Mouse (Mus musculus): ENCODE measurements at regions not wholly inside any gene's neighbourhood (a gene's known extent, or its start where the extent isn't known, plus 50 kb on each side); places are given as distances from the start of the nearest gene placed in this dataset.

GRCm38 (mm10) chr13:111932464-111932863 lies 123.7 kb upstream of the Map3k1 start:
- no peak for DNase-seq (ENCODE audit: low read depth in 1 of 2, low spot score in 2 of 2)
- 85% methylated on average over 3 of the region's 3 CpGs for WGBS
- H3K27ac ChIP-seq (ENCODE audit: insufficient read depth, low read length) = no peak overlapping the region
- TF ChIP-seq POLR2A (IDR thresholded peaks at IDR 0.05; ENCODE audit: low read depth, low read length) = no peak
- no peak for TF ChIP-seq CTCF (IDR thresholded peaks at IDR 0.05; ENCODE audit: extremely low read depth, insufficient read depth, insufficient read length, insufficient replicate concordance)
- H3K4me3 ChIP-seq (ENCODE audit: extremely low read depth, insufficient read depth, insufficient read length) = no peak overlapping the region
- H3K36me3 ChIP-seq (ENCODE audit: control insufficient read depth, insufficient read depth, low read length) = no peaks in the 10 kb centered on the region
- no peaks in the 10 kb centered on the region for H3K27me3 ChIP-seq (ENCODE audit: control insufficient read depth, insufficient read depth, low read length)
- H3K4me1 ChIP-seq (ENCODE audit: control insufficient read depth, insufficient read depth, insufficient read length) = peaks cover 29% of the 10 kb centered on the region

GRCm38 (mm10) chr13:111933526-111934240 lies 124.9 kb upstream of the Map3k1 start:
- H3K27ac ChIP-seq (ENCODE audit: insufficient read depth, low read length) = peak overlapping the region; percentile 30; the same call in 1 of the 2 replicates
- H3K36me3 ChIP-seq (ENCODE audit: control insufficient read depth, insufficient read depth, low read length) = no peaks in the 10 kb centered on the region
- H3K4me3 ChIP-seq (ENCODE audit: extremely low read depth, insufficient read depth, insufficient read length) = no peak overlapping the region
- 45% methylated on average over 8 of the region's 8 CpGs for WGBS
- H3K4me1 ChIP-seq (ENCODE audit: control insufficient read depth, insufficient read depth, insufficient read length) = peaks cover 35% of the 10 kb centered on the region
- no peak for TF ChIP-seq CTCF (IDR thresholded peaks at IDR 0.05; ENCODE audit: extremely low read depth, insufficient read depth, insufficient read length, insufficient replicate concordance)
- no peak for TF ChIP-seq POLR2A (IDR thresholded peaks at IDR 0.05; ENCODE audit: low read depth, low read length)
- no peak for DNase-seq (ENCODE audit: low read depth in 1 of 2, low spot score in 2 of 2)
- no peaks in the 10 kb centered on the region for H3K27me3 ChIP-seq (ENCODE audit: control insufficient read depth, insufficient read depth, low read length)

GRCm38 (mm10) chr13:111935721-111936080 lies 126.9 kb upstream of the Map3k1 start:
- peak overlapping the region; percentile 79 for H3K27ac ChIP-seq (ENCODE audit: insufficient read depth, low read length)
- TF ChIP-seq CTCF (IDR thresholded peaks at IDR 0.05; ENCODE audit: extremely low read depth, insufficient read depth, insufficient read length, insufficient replicate concordance) = no peak
- no peaks in the 10 kb centered on the region for H3K36me3 ChIP-seq (ENCODE audit: control insufficient read depth, insufficient read depth, low read length)
- no peaks in the 10 kb centered on the region for H3K27me3 ChIP-seq (ENCODE audit: control insufficient read depth, insufficient read depth, low read length)
- H3K4me1 ChIP-seq (ENCODE audit: control insufficient read depth, insufficient read depth, insufficient read length) = peaks cover 38% of the 10 kb centered on the region
- no peak overlapping the region for H3K4me3 ChIP-seq (ENCODE audit: extremely low read depth, insufficient read depth, insufficient read length)
- 6% methylated on average over 1 of the region's 1 CpGs for WGBS
- no peak for DNase-seq (ENCODE audit: low read depth in 1 of 2, low spot score in 2 of 2)

GRCm38 (mm10) chr13:111936081-111936857 lies 127.5 kb upstream of the Map3k1 start:
- peak overlapping the region; percentile 94 for H3K27ac ChIP-seq (ENCODE audit: insufficient read depth, low read length)
- TF ChIP-seq POLR2A (IDR thresholded peaks at IDR 0.05; ENCODE audit: low read depth, low read length) = no peak; the same call in 1 of the 2 replicates
- TF ChIP-seq CTCF (IDR thresholded peaks at IDR 0.05; ENCODE audit: extremely low read depth, insufficient read depth, insufficient read length, insufficient replicate concordance) = no peak
- H3K36me3 ChIP-seq (ENCODE audit: control insufficient read depth, insufficient read depth, low read length) = no peaks in the 10 kb centered on the region
- no peaks in the 10 kb centered on the region for H3K27me3 ChIP-seq (ENCODE audit: control insufficient read depth, insufficient read depth, low read length)
- H3K4me1 ChIP-seq (ENCODE audit: control insufficient read depth, insufficient read depth, insufficient read length) = peaks cover 39% of the 10 kb centered on the region
- no peak overlapping the region; the same call in 1 of the 2 replicates for H3K4me3 ChIP-seq (ENCODE audit: extremely low read depth, insufficient read depth, insufficient read length)
- peak; percentile 79 to 96 for DNase-seq (ENCODE audit: low read depth in 1 of 2, low spot score in 2 of 2)
- 9% methylated on average over 9 of the region's 9 CpGs for WGBS

GRCm38 (mm10) chr13:111936983-111937382 lies 128.2 kb upstream of the Map3k1 start:
- 80% methylated on average over 8 of the region's 8 CpGs for WGBS
- peaks cover 35% of the 10 kb centered on the region for H3K4me1 ChIP-seq (ENCODE audit: control insufficient read depth, insufficient read depth, insufficient read length)

GRCm38 (mm10) chr13:111938896-111939422 lies 130.2 kb upstream of the Map3k1 start:
- 86% methylated on average over 8 of the region's 8 CpGs for WGBS
- Histone ChIP-seq H3K27me3 (ENCODE audit: control insufficient read depth, insufficient read depth, low read length) (no peaks in the 10 kb centered on the region), H3K27ac (ENCODE audit: insufficient read depth, low read length) (no peak overlapping the region), H3K4me1 (ENCODE audit: control insufficient read depth, insufficient read depth, insufficient read length) (peaks cover 41% of the 10 kb centered on the region), H3K4me3 (ENCODE audit: extremely low read depth, insufficient read depth, insufficient read length) (no peak overlapping the region), H3K36me3 (ENCODE audit: control insufficient read depth, insufficient read depth, low read length) (no peaks in the 10 kb centered on the region)
- no peak for TF ChIP-seq CTCF (IDR thresholded peaks at IDR 0.05; ENCODE audit: extremely low read depth, insufficient read depth, insufficient read length, insufficient replicate concordance)
- no peak for TF ChIP-seq POLR2A (IDR thresholded peaks at IDR 0.05; ENCODE audit: low read depth, low read length)
- DNase-seq (ENCODE audit: low read depth in 1 of 2, low spot score in 2 of 2) = no peak

More at GRCm38 (mm10) chr13:111936983-111937382, 128.2 kb upstream of the Map3k1 start:
- no peaks in the 10 kb centered on the region for H3K27me3 ChIP-seq (ENCODE audit: control insufficient read depth, insufficient read depth, low read length)
- peak overlapping the region; percentile 94 for H3K27ac ChIP-seq (ENCODE audit: insufficient read depth, low read length)
- TF ChIP-seq POLR2A (IDR thresholded peaks at IDR 0.05; ENCODE audit: low read depth, low read length) = no peak
- TF ChIP-seq CTCF (IDR thresholded peaks at IDR 0.05; ENCODE audit: extremely low read depth, insufficient read depth, insufficient read length, insufficient replicate concordance) = no peak
- H3K4me3 ChIP-seq (ENCODE audit: extremely low read depth, insufficient read depth, insufficient read length) = no peak overlapping the region
- no peaks in the 10 kb centered on the region for H3K36me3 ChIP-seq (ENCODE audit: control insufficient read depth, insufficient read depth, low read length)
- DNase-seq (ENCODE audit: low read depth in 1 of 2, low spot score in 2 of 2) = no peak

Measured in spleen, adult 2 months (tissue).